Mouse (Mus musculus) hindbrain, embryonic 11.5 days (tissue): Measurements from ENCODE around the gene Pnmal1. TPM values are rescaled to one million over a fixed set of nuclear protein-coding genes. Genes with fewer than 3 reads are reported as not detected.

Experiments
- ATAC-seq: fragments of 200-750 bp; cut with Nextera tagmentation; 2 replicates; pipeline ENCODE4 v1.8.0; 2017; ENCODE audit warnings: mild to moderate bottlenecking, moderate TSS enrichment, moderate library complexity; ENCODE audit not compliant: low FRiP score
- DNase-seq: peaks from one replicate; pipeline ENCODE4 v3.0.0-alpha.2; 2015; ENCODE audit warnings: low spot score
- H3K27ac ChIP-seq: fragments of 300-500 bp; sonication (generic); 2 replicates; pipeline ENCODE4 v1.5.1; 2014; ENCODE audit warnings: mild to moderate bottlenecking, low read depth, low read length
- H3K27me3 ChIP-seq: fragments of 300-500 bp; sonication (generic); 2 replicates; pipeline ENCODE4 v1.6.1; 2014; ENCODE audit warnings: mild to moderate bottlenecking, low read length, moderate library complexity, mixed read lengths; ENCODE audit not compliant: control insufficient read depth, insufficient read depth
- H3K36me3 ChIP-seq: fragments of 300-500 bp; sonication (generic); 2 replicates; pipeline ENCODE4 v1.6.1; 2014; ENCODE audit warnings: mild to moderate bottlenecking, low read length, moderate library complexity, mixed read lengths; ENCODE audit not compliant: control insufficient read depth, insufficient read depth
- H3K4me1 ChIP-seq: fragments of 300-500 bp; sonication (generic); replicated peaks from 2 replicates; pipeline ENCODE4 v1.6.1; 2014; ENCODE audit warnings: low read length, mixed read lengths; ENCODE audit not compliant: control insufficient read depth, insufficient read depth
- H3K4me2 ChIP-seq: fragments of 300-500 bp; sonication (generic); replicated peaks from 2 replicates; pipeline ENCODE4 v1.6.1; 2014; ENCODE audit warnings: mild to moderate bottlenecking, low read depth, low read length
- H3K4me3 ChIP-seq: fragments of 300-500 bp; sonication (generic); 2 replicates; pipeline ENCODE4 v1.5.1; 2014; ENCODE audit warnings: low read depth, low read length
- H3K9ac ChIP-seq: fragments of 300-500 bp; sonication (generic); 2 replicates; pipeline ENCODE4 v1.6.1; 2014; ENCODE audit warnings: low read depth, low read length
- H3K9me3 ChIP-seq: fragments of 300-500 bp; sonication (generic); 2 replicates; pipeline ENCODE4 v1.6.1; 2016; ENCODE audit warnings: low read length; ENCODE audit not compliant: control insufficient read depth
- WGBS: fragments of 180-500 bp; shearing (Covaris S2); extraction: QIAGEN DNeasy Blood & Tissue Kit; methylation state at CpG from one replicate; pipeline ENCODE4 v1.1.7; 2014; 5-methylcytosine and 5-hydroxymethylcytosine counted together
- polyA plus RNA-seq: library from polyadenylated mRNA; unstranded; fragments of >200 nt; fragmentation: Nextera tagmentation; extraction: Ambion mirVana; gene quantifications from 2 replicates; pipeline ENCODE4 v1.2.1, GENCODE M21; 2014

Gene Pnmal1
- polyA plus RNA-seq, 1 experiment from 2014 or later, result 17.6 TPM

DNA sequence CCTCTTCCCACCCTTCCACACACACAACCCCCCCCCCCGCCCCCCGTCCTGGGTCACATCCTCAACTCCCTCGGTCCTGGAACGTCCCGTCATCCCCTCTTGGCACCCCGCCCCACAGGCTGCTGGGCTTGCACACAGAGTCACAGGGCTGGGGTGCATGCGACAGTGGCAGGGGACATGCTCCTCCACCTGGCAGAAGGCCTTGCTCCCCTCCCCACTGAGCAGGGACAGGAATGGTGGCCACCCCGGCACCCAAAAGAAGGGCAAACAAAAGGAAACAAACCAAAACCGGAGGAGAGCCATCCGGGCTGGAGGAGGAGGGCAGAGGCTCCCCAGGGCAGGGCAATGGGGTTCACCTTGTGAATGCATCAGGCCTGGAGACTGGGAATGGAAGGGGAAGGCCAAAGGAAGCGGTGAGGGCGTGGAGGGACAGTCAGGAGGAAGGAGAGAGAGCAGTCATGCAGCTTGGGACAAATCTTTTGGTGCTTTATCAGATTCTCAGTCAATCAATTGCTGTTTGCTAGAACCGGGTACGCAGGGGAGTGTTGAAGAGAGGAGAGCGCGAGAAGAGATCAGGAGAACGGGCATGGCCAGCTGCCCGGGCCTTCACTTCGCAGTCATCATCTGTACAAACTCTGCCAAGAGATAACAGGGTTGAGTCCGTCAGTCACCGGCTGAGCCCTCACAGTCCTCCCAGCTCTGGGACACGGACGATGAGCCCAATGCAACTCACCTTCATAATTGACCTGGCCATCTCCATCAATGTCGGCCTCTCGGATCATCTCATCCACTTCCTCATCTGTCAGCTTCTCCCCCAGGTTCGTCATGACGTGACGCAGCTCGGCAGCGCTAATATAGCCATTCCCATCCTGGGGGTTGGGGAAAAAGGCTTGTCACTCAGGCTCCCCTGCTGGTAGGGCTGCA lies 42.9 kb upstream of the Pnmal1 start:
- H3K27ac ChIP-seq, result no peak overlapping the region
- no peaks in the 10 kb centered on the region for H3K27me3 ChIP-seq
- DNase-seq, result no peak
- peaks cover 11% of the 10 kb centered on the region for H3K36me3 ChIP-seq
- H3K4me3 ChIP-seq, result no peak overlapping the region
- H3K9ac ChIP-seq, result no peak overlapping the region
- no peak for ATAC-seq
- H3K4me2 ChIP-seq, result no peak overlapping the region
- WGBS, result 83% methylated on average over 30 of the region's 30 CpGs
- H3K9me3 ChIP-seq, result no peaks in the 10 kb centered on the region
- peaks cover 20% of the 10 kb centered on the region for H3K4me1 ChIP-seq

DNA sequence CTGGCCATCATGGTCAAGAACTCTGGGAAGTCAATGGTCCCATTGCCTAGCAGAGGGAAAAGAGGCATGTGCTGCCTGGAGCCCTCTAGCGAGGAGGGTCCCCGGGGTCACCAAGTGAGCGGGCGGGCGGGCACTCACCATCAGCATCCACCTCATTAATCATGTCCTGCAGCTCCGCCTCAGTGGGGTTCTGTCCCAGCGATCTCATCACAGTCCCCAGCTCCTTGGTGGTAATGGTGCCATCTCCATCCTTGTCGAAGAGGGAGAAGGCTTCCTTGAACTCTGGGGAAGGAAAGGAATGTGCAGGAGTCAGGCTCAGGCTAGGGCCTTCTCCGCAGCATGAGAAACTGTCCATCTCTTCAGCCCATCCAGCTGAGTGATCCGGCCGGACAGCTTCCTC lies 42.0 kb upstream of the Pnmal1 start:
- H3K4me1 ChIP-seq, result peaks cover 27% of the 10 kb centered on the region
- no peak overlapping the region for H3K27ac ChIP-seq
- no peaks in the 10 kb centered on the region for H3K27me3 ChIP-seq
- no peak for ATAC-seq
- 65% methylated on average over 11 of the region's 11 CpGs for WGBS
- H3K9ac ChIP-seq, result no peak overlapping the region
- no peaks in the 10 kb centered on the region for H3K9me3 ChIP-seq
- DNase-seq, result no peak
- no peak overlapping the region for H3K4me2 ChIP-seq
- peaks cover 11% of the 10 kb centered on the region for H3K36me3 ChIP-seq
- no peak overlapping the region for H3K4me3 ChIP-seq

DNA sequence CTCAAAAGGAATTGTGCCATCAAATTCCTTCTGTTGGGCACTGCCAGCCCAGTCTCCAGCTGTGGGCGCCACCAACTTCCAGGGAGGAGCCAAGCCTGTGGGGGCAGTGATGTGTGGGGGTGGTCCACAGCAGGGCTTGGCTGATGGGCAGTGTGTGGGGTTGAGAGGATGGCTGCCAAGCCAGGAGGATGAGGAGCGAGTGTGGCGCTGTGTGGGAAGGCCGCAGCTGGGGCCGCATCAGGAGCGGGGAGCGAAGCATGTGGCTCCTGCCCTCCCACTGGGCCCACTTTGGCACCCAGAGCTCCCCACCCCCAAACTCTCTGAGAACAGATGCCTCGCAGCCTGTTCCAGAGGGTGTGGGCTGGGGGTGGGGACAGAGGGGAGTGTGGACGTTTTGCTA lies 41.5 kb upstream of the Pnmal1 start:
- Histone ChIP-seq H3K27ac (no peak overlapping the region), H3K9me3 (no peaks in the 10 kb centered on the region), H3K9ac (no peak overlapping the region), H3K36me3 (peaks cover 11% of the 10 kb centered on the region), H3K27me3 (no peaks in the 10 kb centered on the region), H3K4me3 (no peak overlapping the region), H3K4me2 (no peak overlapping the region), H3K4me1 (peaks cover 30% of the 10 kb centered on the region)
- DNase-seq (no peak), ATAC-seq (no peak)
- 88% methylated on average over 9 of the region's 9 CpGs for WGBS

DNA sequence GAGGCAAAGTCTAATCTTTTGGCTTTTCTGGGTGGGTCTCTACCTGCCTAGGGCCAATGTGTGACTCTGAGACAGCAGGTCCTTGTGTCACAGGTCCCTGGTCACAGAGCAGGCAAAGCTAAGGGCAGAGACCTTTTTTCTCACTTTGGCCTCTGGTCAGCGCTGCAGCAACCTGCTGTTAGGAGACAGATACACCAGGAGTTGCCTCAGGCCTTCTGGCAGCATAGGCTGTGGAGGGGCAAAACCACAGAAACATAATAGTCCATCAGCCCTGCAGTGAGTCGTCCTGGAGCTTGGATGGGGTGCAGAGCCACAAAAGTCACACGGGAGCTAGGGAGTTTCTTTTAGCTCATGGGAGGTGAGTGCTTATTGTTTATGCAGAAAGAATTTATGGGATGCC lies 40.8 kb upstream of the Pnmal1 start:
- no peak for ATAC-seq
- Histone ChIP-seq H3K27me3 (no peaks in the 10 kb centered on the region), H3K9ac (no peak overlapping the region), H3K27ac (no peak overlapping the region), H3K4me1 (peaks cover 30% of the 10 kb centered on the region), H3K36me3 (peaks cover 11% of the 10 kb centered on the region), H3K4me3 (no peak overlapping the region), H3K4me2 (no peak overlapping the region), H3K9me3 (no peaks in the 10 kb centered on the region)
- WGBS, result 95% methylated on average over 3 of the region's 3 CpGs
- no peak for DNase-seq

DNA sequence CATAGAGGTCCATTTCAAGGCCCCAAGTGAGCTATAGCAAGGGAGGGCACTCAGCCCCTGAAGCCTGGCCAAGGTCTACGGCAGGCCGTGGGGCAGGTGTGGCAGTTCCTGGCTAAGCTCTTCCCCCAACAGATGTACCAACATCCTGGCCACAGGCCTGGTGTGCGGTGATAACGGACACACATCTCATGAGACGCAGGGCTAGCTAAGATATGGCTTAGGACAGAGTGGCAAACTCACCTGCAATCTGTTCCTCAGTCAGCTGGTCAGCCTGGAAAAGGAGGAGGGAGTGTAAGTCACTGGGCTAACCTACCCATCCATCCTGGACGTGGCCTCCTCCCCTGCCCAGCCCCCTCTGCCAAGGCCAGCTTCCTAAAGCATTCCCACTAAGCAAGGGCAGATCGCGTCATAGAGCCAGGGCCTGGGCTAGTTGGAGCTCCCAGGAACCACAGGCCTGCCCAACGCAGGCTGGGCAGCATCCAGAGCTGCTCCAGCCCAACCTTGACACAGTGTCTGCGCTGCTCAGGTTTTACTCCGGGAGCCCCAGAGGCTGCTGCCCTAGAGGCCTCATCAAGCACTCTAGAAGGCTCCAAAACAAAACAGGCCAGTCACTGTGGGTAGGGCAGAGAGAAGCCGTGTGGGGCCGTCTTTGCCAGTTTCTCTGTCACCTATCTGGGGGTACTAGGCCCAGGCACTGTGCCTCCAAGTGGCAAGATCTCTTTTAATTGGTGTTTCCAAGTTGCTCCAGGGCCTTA lies 39.9 kb upstream of the Pnmal1 start:
- peak overlapping the region; percentile 5; the same call in 1 of the 2 replicates for H3K4me2 ChIP-seq
- ATAC-seq (no peak), DNase-seq (no peak)
- no peak overlapping the region for H3K9ac ChIP-seq
- 90% methylated on average over 13 of the region's 13 CpGs for WGBS
- H3K4me1 ChIP-seq, result peaks cover 30% of the 10 kb centered on the region
- peak overlapping the region; percentile 14; the same call in 1 of the 2 replicates for H3K4me3 ChIP-seq
- H3K27me3 ChIP-seq, result no peaks in the 10 kb centered on the region
- H3K36me3 ChIP-seq, result peaks cover 11% of the 10 kb centered on the region
- no peaks in the 10 kb centered on the region for H3K9me3 ChIP-seq
- no peak overlapping the region for H3K27ac ChIP-seq

DNA sequence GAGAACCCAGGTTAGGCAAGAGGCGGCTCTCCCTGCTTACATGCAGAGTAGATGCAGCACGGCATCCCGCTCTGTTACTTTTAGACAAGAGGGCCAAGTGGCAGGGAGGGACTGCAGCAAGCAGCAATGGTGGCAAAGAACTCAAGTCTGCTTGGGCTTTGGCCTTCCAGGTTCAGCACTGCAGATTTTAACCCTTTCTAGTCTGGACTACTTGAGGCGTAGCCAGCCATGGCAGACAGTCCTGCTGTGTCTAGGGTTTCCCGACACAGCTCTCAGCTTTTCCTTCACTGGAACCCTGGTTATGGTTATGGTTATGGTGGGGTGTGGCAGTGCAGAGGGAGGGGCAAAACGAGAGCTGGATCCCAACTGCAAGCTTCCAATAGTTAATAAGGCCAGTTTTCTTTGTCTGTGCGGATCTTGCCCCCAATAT lies 39.3 kb upstream of the Pnmal1 start:
- DNase-seq, result no peak
- H3K9ac ChIP-seq, result no peak overlapping the region
- H3K9me3 ChIP-seq, result no peaks in the 10 kb centered on the region
- ATAC-seq, result no peak
- H3K27ac ChIP-seq, result no peak overlapping the region
- no peak overlapping the region; the same call in 1 of the 2 replicates for H3K4me3 ChIP-seq
- H3K4me2 ChIP-seq, result 0 out of 2 replicates have a peak overlapping the region, but pooled peaks have one; percentile 5
- WGBS, result 80% methylated on average over 7 of the region's 7 CpGs
- H3K36me3 ChIP-seq, result peaks cover 11% of the 10 kb centered on the region
- H3K4me1 ChIP-seq, result peaks cover 30% of the 10 kb centered on the region
- no peaks in the 10 kb centered on the region for H3K27me3 ChIP-seq

DNA sequence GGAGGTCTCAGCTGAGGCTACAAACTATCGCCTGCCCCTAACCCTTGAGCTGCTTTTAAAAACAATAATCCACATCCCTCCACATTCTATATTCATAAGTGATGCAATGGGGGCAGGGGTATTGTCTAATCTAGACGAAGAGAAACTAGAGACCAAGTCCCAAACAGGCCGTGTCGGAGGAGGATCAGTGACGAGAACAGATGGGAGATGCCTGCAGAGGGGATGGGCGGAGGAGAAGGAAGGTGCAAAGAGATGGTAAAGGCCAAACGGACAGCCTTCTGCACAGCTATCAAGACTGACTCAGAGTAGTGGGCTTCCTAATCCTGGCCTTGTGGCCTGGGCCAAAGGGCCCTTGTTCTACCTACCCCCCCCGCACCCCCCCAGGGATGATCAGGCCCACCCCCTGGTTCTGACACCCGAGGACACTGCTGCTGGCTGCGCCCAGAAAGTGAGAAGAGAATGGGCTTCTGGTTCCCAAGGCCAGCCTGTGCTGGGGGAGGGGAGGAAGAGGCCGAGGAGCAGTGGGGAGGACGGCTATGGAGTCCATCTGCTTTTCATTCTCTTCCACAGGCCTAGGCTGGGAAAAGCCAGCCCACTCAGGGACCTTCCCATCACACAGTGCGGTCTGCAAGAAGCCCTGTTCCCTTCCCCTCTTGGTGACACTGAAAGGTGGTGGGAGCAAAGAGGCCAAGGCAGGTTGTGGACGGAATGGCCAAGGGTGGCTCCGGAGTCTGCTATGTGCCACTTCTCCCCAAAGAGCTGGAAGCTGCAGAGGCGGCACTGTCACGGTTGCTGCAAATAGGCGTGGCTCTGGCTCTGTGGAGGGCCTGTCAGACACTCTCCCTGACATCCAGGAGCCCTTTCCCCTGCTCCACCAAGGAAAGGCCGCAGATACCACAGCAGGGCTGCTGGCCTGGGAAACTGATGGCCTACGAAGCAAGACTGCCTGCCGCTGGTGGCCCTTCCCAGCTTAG lies 38.4 kb upstream of the Pnmal1 start:
- DNase-seq (peak; percentile 44), ATAC-seq (no peak)
- Histone ChIP-seq H3K9me3 (no peaks in the 10 kb centered on the region), H3K4me1 (peaks cover 30% of the 10 kb centered on the region), H3K27me3 (no peaks in the 10 kb centered on the region), H3K36me3 (peaks cover 11% of the 10 kb centered on the region), H3K4me3 (peak overlapping the region; percentile 93), H3K27ac (peak overlapping the region; percentile 68), H3K4me2 (peak overlapping the region; percentile 72), H3K9ac (peak overlapping the region; percentile 99; the same call in 1 of the 2 replicates)
- WGBS, result 48% methylated on average over 20 of the region's 21 CpGs

DNA sequence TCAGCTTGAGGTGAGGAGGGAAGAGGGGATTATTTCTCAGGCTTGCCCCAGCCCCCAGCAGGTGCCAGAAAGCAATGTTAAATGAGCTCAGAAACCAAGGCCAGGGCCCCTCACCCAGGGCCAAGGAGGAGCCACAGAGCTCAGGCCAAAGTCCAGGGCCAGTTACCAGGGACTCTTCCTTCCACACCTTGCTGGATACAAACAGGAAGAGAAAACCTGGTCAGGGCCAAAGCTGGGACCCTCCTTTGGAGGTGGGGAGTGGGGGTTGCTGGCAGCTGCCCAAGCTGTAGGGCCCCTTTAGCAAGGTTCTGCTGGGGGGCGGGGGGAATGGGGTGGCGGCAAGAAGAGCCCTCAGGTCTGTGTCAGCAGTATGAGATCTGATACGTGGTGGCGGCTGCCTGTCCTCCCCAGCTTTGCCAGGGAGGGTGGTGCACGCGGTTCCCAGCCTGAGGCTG lies 37.6 kb upstream of the Pnmal1 start:
- Histone ChIP-seq H3K27ac (peak overlapping the region; percentile 68), H3K27me3 (no peaks in the 10 kb centered on the region), H3K4me3 (peak overlapping the region; percentile 93), H3K9me3 (no peaks in the 10 kb centered on the region), H3K9ac (peak overlapping the region; percentile 99; the same call in 1 of the 2 replicates), H3K4me2 (peak overlapping the region; percentile 72), H3K36me3 (peaks cover 8% of the 10 kb centered on the region), H3K4me1 (peaks cover 30% of the 10 kb centered on the region)
- 78% methylated on average over 4 of the region's 6 CpGs for WGBS
- ATAC-seq (no peak), DNase-seq (no peak)
